Mouse (Mus musculus) midbrain, embryonic 16.5 days (tissue): Measurements from ENCODE around the gene Cyp2c67. TPM values are rescaled to one million over a fixed set of nuclear protein-coding genes. Genes with fewer than 3 reads are reported as not detected.
"Not testable (repeated sequence)": the region's sequence is repeated elsewhere in the genome, so short reads cannot be mapped to it uniquely, and the experiment has no call there.

ENCODE experiments used
- ATAC-seq: fragments of 200-750 bp; cut with Nextera tagmentation; 2 replicates; pipeline ENCODE4 v1.8.0; 2017; ENCODE audit warnings: moderate TSS enrichment
- H3K27ac ChIP-seq: fragments of 300-500 bp; sonication (generic); 2 replicates; pipeline ENCODE4 v1.5.1; 2014; ENCODE audit warnings: mild to moderate bottlenecking, low read length, mixed read lengths
- H3K27me3 ChIP-seq: fragments of 300-500 bp; sonication (generic); 2 replicates; pipeline ENCODE4 v1.6.1; 2014; ENCODE audit warnings: low read depth, low read length, mixed read lengths; ENCODE audit not compliant: control insufficient read depth, insufficient read depth
- H3K36me3 ChIP-seq: fragments of 300-500 bp; sonication (generic); 2 replicates; pipeline ENCODE4 v1.6.1; 2014; ENCODE audit warnings: mild to moderate bottlenecking, low read length, moderate library complexity, mixed read lengths; ENCODE audit not compliant: control insufficient read depth, insufficient read depth
- H3K4me1 ChIP-seq: fragments of 300-500 bp; sonication (generic); 2 replicates; pipeline ENCODE4 v1.6.1; 2014; ENCODE audit warnings: mild to moderate bottlenecking, low read length, mixed read lengths; ENCODE audit not compliant: control insufficient read depth, insufficient read depth
- H3K4me2 ChIP-seq: fragments of 300-500 bp; sonication (generic); 2 replicates; pipeline ENCODE4 v1.6.1; 2014; ENCODE audit warnings: mild to moderate bottlenecking, low read length, mixed read lengths
- H3K4me3 ChIP-seq: fragments of 300-500 bp; sonication (generic); 2 replicates; pipeline ENCODE4 v1.5.1; 2014; ENCODE audit warnings: low read depth, mild to moderate bottlenecking, low read length, moderate library complexity, mixed read lengths
- H3K9ac ChIP-seq: fragments of 300-500 bp; sonication (generic); 2 replicates; pipeline ENCODE4 v1.6.1; 2014; ENCODE audit warnings: low read depth, low read length, mixed read lengths
- H3K9me3 ChIP-seq: fragments of 300-500 bp; sonication (generic); replicated peaks from 2 replicates; pipeline ENCODE4 v1.6.1; 2014; ENCODE audit warnings: mild to moderate bottlenecking, low read length, mixed read lengths; ENCODE audit not compliant: control insufficient read depth, poor library complexity, severe bottlenecking
- WGBS: fragments of 180-500 bp; shearing (Covaris S2); extraction: QIAGEN DNeasy Blood & Tissue Kit; methylation state at CpG from one replicate; pipeline ENCODE4 v1.1.7; 2014; 5-methylcytosine and 5-hydroxymethylcytosine counted together
- polyA plus RNA-seq: library from polyadenylated mRNA; unstranded; fragments of >200 nt; fragmentation: Nextera tagmentation; extraction: Ambion mirVana; gene quantifications from 2 replicates; pipeline ENCODE4 v1.2.1, GENCODE M21; 2015

Cyp2c67 gene
- not detected in 2 replicates for polyA plus RNA-seq

GRCm38 (mm10) chr19:39648938-39649337 lies at the start of gene Cyp2c67:
Gene Cyp2c67, minus strand, starts transcription at chr19:39649051.
- peaks cover 2% of the 10 kb centered on the region for H3K9me3 ChIP-seq
- no peak for ATAC-seq
- H3K9ac ChIP-seq, result no peak within 1 kb of the TSS
- no peaks in the 10 kb centered on the region for H3K36me3 ChIP-seq
- no peak within 1 kb of the TSS for H3K4me3 ChIP-seq
- 96% methylated on average over 1 of the region's 1 CpGs for WGBS
- no peak within 1 kb of the TSS for H3K4me2 ChIP-seq
- no peak within 1 kb of the TSS for H3K27ac ChIP-seq
- H3K4me1 ChIP-seq, result no peaks in the 10 kb centered on the region
- H3K27me3 ChIP-seq, result no peaks in the 10 kb centered on the region

- not testable (repeated sequence) for H3K4me3 ChIP-seq, ATAC-seq, H3K4me2 ChIP-seq, H3K9ac ChIP-seq, H3K27ac ChIP-seq, H3K27me3 ChIP-seq, H3K4me1 ChIP-seq, H3K9me3 ChIP-seq, H3K36me3 ChIP-seq
Measured at GRCm38 (mm10) chr19:39665650-39666049, 16.8 kb upstream of the Cyp2c67 start.

- no peak overlapping the region for H3K4me2 ChIP-seq
- H3K27me3 ChIP-seq, result no peaks in the 10 kb centered on the region
- no peak overlapping the region for H3K4me3 ChIP-seq
- H3K9ac ChIP-seq, result no peak overlapping the region
- no peak for ATAC-seq
- 37% methylated on average over 1 of the region's 1 CpGs for WGBS
- no peaks in the 10 kb centered on the region for H3K4me1 ChIP-seq
- H3K9me3 ChIP-seq, result peaks cover 2% of the 10 kb centered on the region
- H3K27ac ChIP-seq, result no peak overlapping the region
- H3K36me3 ChIP-seq, result no peaks in the 10 kb centered on the region
Measured at GRCm38 (mm10) chr19:39652381-39652780, 3.5 kb upstream of the Cyp2c67 start.

GRCm38 (mm10) chr19:39647519-39647918 lies 1.3 kb downstream of the Cyp2c67 start:
- Histone ChIP-seq H3K27ac (no peak overlapping the region), H3K9me3 (no peaks in the 10 kb centered on the region; the same call in none of the 2 replicates), H3K9ac (no peak overlapping the region), H3K36me3 (no peaks in the 10 kb centered on the region), H3K4me1 (no peaks in the 10 kb centered on the region), H3K27me3 (no peaks in the 10 kb centered on the region), H3K4me2 (no peak overlapping the region), H3K4me3 (no peak overlapping the region)
- ATAC-seq, result no peak
- WGBS, result 92% methylated on average over 9 of the region's 9 CpGs

- not testable (repeated sequence) for H3K9me3 ChIP-seq, H3K4me1 ChIP-seq, H3K4me3 ChIP-seq, ATAC-seq, H3K36me3 ChIP-seq, H3K9ac ChIP-seq, H3K4me2 ChIP-seq, H3K27ac ChIP-seq, H3K27me3 ChIP-seq
- 87% methylated on average over 7 of the region's 7 CpGs for WGBS
Measured at GRCm38 (mm10) chr19:39644551-39644950, 4.3 kb downstream of the Cyp2c67 start.

Other genes with a start within 250 kb of the Cyp2c67 start
- not detected in 2 replicates for gene Cyp2c38, start 186.0 kb downstream of the Cyp2c67 start, polyA plus RNA-seq
- not detected in 2 replicates for gene Cyp2c39, start 138.2 kb downstream of the Cyp2c67 start, polyA plus RNA-seq
- not detected in 2 replicates for gene Cyp2c68, start 92.0 kb upstream of the Cyp2c67 start, polyA plus RNA-seq
- not detected in 2 replicates for gene Cyp2c40, start 163.8 kb upstream of the Cyp2c67 start, polyA plus RNA-seq
- gene Cyp2c69, start 237.7 kb upstream of the Cyp2c67 start, polyA plus RNA-seq, result not detected in 2 replicates